Mouse (Mus musculus) 3T3-L1 (cell line): Measurements from ENCODE around the gene Rasgrf1.
A peak's percentile ranks its signal among the peaks of the same experiment; 100 is the strongest.

Experiments
- DNase-seq: peaks from one replicate; pipeline ENCODE4 v3.0.0-alpha.2; 2015; ENCODE audit warnings: low read depth, low spot score

The Rasgrf1 gene

DNA sequence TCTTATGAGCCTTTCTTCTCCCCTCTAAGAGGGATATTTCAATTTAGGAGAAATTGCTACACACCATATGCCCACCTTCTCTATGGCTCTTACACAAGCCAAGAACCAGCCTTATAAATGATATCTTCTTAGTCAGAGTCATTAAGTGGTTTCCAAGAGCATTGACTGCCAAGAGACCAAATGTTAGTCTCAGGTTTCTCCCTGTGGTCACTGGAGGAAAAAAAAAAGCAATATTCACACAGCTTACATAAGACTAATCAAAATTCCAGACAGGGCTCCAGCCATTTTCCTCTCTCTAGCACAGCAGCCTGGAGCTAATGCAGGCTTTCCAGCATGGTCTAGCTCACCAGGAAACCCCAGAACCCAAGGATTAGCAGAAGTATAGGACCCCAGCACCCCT lies 3.1 kb upstream of the Rasgrf1 start:
- DNase-seq: peak; percentile 91

GRCm38 (mm10) chr9:89907941-89908340 lies 1.8 kb upstream of the Rasgrf1 start:
- no peak for DNase-seq

GRCm38 (mm10) chr9:89908601-89909000 lies 1.1 kb upstream of the Rasgrf1 start:
- DNase-seq: no peak

DNA sequence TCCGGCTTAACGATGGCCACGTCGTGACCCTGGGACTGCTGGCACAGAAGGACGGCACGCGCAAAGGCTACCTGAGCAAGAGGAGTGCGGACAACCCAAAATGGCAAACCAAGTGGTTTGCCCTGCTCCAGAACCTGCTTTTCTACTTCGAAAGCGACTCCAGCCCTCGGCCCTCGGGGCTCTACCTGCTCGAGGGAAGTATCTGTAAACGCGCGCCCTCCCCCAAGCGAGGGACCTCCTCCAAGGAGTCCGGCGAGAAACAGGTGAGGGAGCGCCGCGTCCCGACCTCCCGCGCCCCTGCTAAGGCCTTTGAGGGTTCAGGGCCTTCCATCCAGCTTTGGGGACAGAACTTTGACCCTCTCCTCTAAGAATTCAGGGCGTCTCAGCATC lies 298 bp downstream of the Rasgrf1 start:
- DNase-seq: no peak

- no peak for DNase-seq
These were observed 1.2 kb downstream of the Rasgrf1 start for GRCm38 (mm10) chr9:89910741-89911444.

GRCm38 (mm10) chr9:89911891-89912549 lies 2.3 kb downstream of the Rasgrf1 start:
- no peak for DNase-seq

GRCm38 (mm10) chr9:89913135-89913534 lies 3.4 kb downstream of the Rasgrf1 start:
- DNase-seq: no peak

DNA sequence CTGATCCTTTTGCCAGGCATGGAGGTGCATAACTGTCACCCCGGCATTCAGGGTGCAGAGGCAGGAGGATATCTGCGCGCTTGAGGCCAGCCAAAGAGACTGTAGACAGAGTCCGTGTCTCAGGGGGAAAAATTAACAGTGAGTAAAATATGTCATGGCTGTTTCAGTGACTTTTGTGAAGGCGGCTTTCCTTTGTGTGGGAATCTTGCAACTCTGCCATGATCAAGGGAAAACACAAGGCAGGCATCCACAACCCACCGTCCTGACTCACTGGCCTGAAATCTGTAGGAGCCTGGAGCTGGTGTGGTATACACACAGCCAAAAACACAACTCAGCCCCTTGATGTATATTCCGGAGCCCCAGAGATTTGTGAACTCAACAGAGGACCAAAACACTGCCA lies 6.8 kb downstream of the Rasgrf1 start:
- no peak for DNase-seq

GRCm38 (mm10) chr9:89917431-89917830 lies 7.7 kb downstream of the Rasgrf1 start:
- DNase-seq: no peak

DNA sequence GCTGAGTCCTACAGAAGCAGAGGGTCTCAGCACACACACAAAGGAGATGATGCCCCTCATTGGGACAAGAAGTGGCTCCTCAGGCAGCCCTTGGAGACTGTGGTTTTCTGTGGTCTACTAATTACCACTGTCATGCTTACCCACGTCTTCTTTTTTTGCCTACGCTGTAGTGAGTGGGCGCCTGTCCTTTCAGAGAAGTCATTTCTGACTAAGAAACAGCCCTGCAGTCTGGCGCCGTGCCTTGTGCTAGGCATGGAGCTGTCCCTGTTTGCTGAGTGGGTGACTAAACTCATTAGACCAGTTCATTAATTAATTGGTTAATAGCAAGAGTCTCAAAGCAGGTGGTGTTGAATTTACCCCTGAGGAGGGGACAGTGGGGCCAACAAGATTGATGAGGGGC lies 9.1 kb downstream of the Rasgrf1 start:
- no peak for DNase-seq

DNA sequence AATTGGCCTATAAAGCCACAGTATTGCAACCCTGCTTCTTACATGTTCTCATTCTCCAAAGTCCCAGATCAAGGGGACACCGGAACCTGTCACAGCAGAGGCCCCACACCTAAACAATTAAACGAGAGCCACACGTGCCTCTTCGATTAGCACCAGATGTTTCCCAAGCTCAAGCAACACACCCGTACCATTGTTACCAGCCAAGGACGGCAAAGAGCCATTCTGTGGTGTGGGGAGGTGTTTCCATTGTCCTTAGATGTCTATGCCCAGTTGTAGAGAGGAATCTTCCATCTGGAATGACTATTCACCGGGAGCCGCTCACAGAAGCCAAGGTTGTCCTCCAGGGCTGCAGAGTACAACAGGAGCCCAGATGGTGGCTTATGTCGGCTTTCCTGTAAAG lies 11.4 kb downstream of the Rasgrf1 start:
- DNase-seq: no peak

- DNase-seq: no peak
These were observed 13.0 kb downstream of the Rasgrf1 start for GRCm38 (mm10) chr9:89922666-89923065.

GRCm38 (mm10) chr9:89924836-89925235 lies 15.1 kb downstream of the Rasgrf1 start:
- no peak for DNase-seq

GRCm38 (mm10) chr9:89928497-89928896 lies 18.8 kb downstream of the Rasgrf1 start:
- no peak for DNase-seq

GRCm38 (mm10) chr9:89940428-89940827 lies 30.7 kb downstream of the Rasgrf1 start:
- no peak for DNase-seq

DNA sequence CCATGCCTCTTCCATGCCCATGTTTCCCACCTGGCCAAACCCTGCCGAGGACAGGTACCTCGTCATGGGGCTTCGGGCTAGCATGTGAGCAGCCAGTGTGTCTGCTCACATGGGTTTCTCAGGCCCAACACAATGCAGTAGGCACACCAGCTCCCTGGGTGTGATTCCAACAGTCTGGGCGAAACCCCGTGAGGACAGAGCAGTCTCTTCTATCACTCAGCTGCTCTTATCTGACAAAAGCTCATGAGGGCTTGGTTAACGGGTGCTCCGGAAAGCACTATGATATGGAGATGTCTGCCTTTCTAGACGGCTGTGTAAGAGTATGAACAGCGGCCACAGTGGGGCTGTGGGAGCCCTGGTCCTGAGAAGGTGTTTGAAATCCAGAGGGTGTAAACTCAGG lies 37.1 kb downstream of the Rasgrf1 start:
- DNase-seq: no peak

- DNase-seq: no peak
These were observed 38.9 kb downstream of the Rasgrf1 start for GRCm38 (mm10) chr9:89948602-89949001.

DNA sequence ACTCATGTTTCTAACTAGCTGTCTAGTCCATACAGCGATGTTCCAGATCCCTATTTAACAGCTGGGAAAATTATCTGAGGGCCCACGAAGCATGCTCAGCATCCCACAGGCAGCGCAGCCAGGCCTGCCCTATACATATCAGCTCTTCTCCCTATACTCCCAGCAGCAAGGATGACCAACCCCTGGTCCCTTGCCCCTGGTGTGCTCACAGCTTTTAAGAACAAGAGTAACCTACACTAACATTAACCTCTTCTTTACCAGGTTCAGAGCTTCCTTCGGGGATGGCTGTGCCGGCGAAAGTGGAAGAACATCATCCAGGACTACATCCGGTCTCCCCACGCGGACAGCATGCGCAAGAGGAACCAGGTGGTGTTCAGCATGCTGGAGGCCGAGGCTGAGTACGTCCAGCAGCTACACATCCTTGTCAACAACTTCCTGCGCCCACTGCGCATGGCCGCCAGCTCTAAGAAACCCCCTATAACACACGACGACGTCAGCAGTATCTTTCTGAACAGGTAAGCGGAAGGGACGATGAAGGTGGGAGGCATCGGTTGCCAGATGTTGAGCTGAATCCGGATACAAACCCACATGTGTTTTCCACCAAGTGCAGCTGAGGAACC lies 44.0 kb downstream of the Rasgrf1 start:
- no peak for DNase-seq

DNA sequence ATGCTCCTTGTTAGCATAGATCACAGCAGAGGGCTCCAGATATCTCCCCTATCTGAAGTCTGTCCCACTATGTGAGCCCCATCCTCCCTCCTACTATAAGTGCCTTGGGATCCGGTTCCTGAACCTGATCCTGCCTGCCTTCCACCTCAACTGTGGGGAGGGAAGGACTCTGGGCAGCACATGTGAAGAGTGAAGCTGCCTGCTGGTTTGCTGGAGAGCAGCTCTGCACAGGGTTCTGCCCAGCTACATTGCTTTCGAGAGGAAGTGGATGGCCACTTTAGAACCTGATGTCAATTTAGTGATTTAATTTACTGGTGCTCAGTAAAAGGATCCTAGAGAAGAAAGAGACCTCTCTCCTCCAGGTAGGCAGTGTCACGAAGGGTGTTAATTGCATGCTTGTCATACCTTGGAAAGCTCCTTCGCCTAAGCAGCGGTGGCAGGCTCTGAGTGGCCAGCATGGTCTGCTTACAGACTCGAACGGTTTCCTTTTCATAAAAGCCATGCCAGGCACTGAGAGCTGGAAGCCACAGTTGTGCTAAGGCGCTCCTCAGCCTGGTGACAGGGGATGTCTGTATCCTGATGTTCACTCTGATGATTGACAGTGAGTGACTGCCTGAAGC lies 45.3 kb downstream of the Rasgrf1 start:
- DNase-seq: no peak

- no peak for DNase-seq
These were observed 49.3 kb downstream of the Rasgrf1 start for GRCm38 (mm10) chr9:89958959-89959358.

DNA sequence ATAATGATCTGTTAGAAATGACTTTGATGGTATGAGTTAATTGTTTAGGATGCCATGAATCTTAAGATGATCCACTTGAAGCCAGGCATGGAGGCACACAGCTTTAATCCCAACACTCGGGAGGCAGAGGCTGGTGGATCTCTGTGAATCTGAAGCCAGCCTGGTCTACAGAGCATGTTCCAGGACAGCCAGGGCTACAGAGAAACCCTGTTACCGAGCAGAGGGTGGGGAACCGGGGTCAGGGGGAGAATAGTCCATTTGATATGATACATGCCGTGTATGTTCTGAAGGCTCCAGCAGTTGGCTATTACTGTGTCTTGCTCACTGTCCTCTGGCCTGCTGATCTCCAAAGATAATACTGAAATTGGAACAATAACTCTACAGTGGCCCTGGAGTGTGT lies 54.4 kb downstream of the Rasgrf1 start:
- no peak for DNase-seq

- no peak for DNase-seq
These were observed 58.0 kb downstream of the Rasgrf1 start for GRCm38 (mm10) chr9:89967716-89968115.
